ENCODE assay signal across 7 mouse cellular contexts in genomic region chr11:120169208-120169992, GRCm38 (mm10). TPM values are rescaled to one million over a fixed set of nuclear protein-coding genes. Genes with fewer than 3 reads are reported as not detected.
DNase-seq lines count a peak whose midpoint lies in the region; ATAC-seq and TF ChIP-seq lines count a peak whose summit lies in the region.

No protein-coding gene starts in this region.

- WGBS in hindbrain, embryonic 14.5 days: 22% methylated on average over 21 of the region's 21 CpGs

- ATAC-seq in hindbrain, embryonic 14.5 days (ENCODE audit: low FRiP score): peak; percentile 76; the same call in 1 of the 2 replicates
- peak; percentile 88 for ATAC-seq in megakaryocyte progenitor cell, adult 5-6 weeks (replicated peaks; ENCODE audit: poor library complexity)

- intact Hi-C loops in left cerebral cortex, postnatal 25 days (cut with DNase I): no loop called here

- H3K9ac ChIP-seq in hindbrain, embryonic 14.5 days: no peak overlapping the region

- no peaks in the 10 kb centered on the region for H3K27me3 ChIP-seq in hindbrain, embryonic 14.5 days (ENCODE audit: control insufficient read depth, insufficient read depth, low read length)
- no peaks in the 10 kb centered on the region for H3K27me3 ChIP-seq in testis, adult 2 months (ENCODE audit: control insufficient read depth, insufficient read depth, low read length)

- H3K27ac ChIP-seq in hindbrain, embryonic 14.5 days: no peak overlapping the region
- H3K27ac ChIP-seq in testis, adult 2 months (ENCODE audit: control insufficient read depth, insufficient read depth, low read depth, low read length): no peak overlapping the region

- TF ChIP-seq POLR2A in testis, adult 2 months (IDR thresholded peaks at IDR 0.05; ENCODE audit: control insufficient read depth, low read depth, low read length): no peak

- no peak overlapping the region for H3K4me3 ChIP-seq in hindbrain, embryonic 14.5 days (replicated peaks; ENCODE audit: low read length)
- H3K4me3 ChIP-seq in testis, adult 2 months (ENCODE audit: control insufficient read depth, low read depth, low read length): peak overlapping the region; percentile 41; the same call in 1 of the 2 replicates

- peaks cover 9% of the 10 kb centered on the region; the same call in 1 of the 2 replicates for H3K4me1 ChIP-seq in hindbrain, embryonic 14.5 days (replicated peaks; ENCODE audit: control insufficient read depth, insufficient read depth, low read length)
- H3K4me1 ChIP-seq in testis, adult 2 months (ENCODE audit: control insufficient read depth, insufficient read depth, low read length): peaks cover 8% of the 10 kb centered on the region

- TF ChIP-seq CTCF in testis, adult 2 months (IDR thresholded peaks at IDR 0.05; ENCODE audit: control insufficient read depth, insufficient read depth, insufficient replicate concordance, low read depth, low read length): peak; percentile 74; the same call in 1 of the 2 replicates

- no peaks in the 10 kb centered on the region for H3K9me3 ChIP-seq in hindbrain, embryonic 14.5 days (ENCODE audit: control insufficient read depth, low read length)

- H3K36me3 ChIP-seq in hindbrain, embryonic 14.5 days (replicated peaks; ENCODE audit: control insufficient read depth, insufficient read depth): no peaks in the 10 kb centered on the region
- no peaks in the 10 kb centered on the region for H3K36me3 ChIP-seq in testis, adult 2 months (ENCODE audit: control insufficient read depth, insufficient read depth, low read length)

- peak overlapping the region; percentile 28 for H3K4me2 ChIP-seq in hindbrain, embryonic 14.5 days (replicated peaks)

- DNase-seq in adrenal gland, adult 18-20 months (ENCODE audit: low spot score in 2 of 2): peak; percentile 63 to 74
- DNase-seq in cerebellum, postnatal 10 days: peak; percentile 96 to 98
- DNase-seq in gastrocnemius, adult 18-20 months (ENCODE audit: low spot score): peak; percentile 72
- DNase-seq in hindbrain, embryonic 14.5 days (ENCODE audit: low spot score): peak; percentile 69
- peak; percentile 50 to 69 for DNase-seq in left cerebral cortex, postnatal 25 days (ENCODE audit: low spot score in 2 of 2)

RNA-seq across cellular contexts. Expression of gene Slc38a10, which starts 18.3 kb away (rescaled TPM):
- 100 to 1,000 TPM; 147 to 177 TPM for total RNA-seq in adrenal gland, adult 18-20 months (2021)
- 10 to 100 TPM; 39.0 to 48.2 TPM for total RNA-seq in gastrocnemius, adult 18-20 months (2021)
- polyA plus RNA-seq in hindbrain, embryonic 14.5 days (2014; fragmentation: Nextera tagmentation; extraction: Ambion mirVana): 92.9 and 93.8 TPM in 2 replicates
- total RNA-seq in left cerebral cortex, postnatal 25 days (2021): 10 to 100 TPM; 82.9 to 88.8 TPM
- 31.6 and 33.3 TPM in 2 replicates for total RNA-seq in megakaryocyte progenitor cell, adult 5-6 weeks (2015)
- total RNA-seq in megakaryocyte progenitor cell, adult 5-6 weeks (2017): 40.2 and 41.2 TPM in 2 replicates
- polyA plus RNA-seq in testis, adult 2 months (2012; rRNA removed): 76.3 and 90.4 TPM in 2 replicates
